Mouse (Mus musculus) layer of hippocampus, postnatal 25 days (tissue): Measurements from ENCODE around the gene Gns. TPM values are rescaled to one million over a fixed set of nuclear protein-coding genes. Genes with fewer than 3 reads are reported as not detected.
"Not testable (repeated sequence)": the region's sequence is repeated elsewhere in the genome, so short reads cannot be mapped to it uniquely, and the experiment has no call there.

Experiments
- DNase-seq, 2 experiments: peaks; one replicate each; pipeline ENCODE4 v3.0.0; 2022; ENCODE audit warnings: mixed read lengths in 2 of 2, low spot score in 1 of 2; ENCODE audit errors: extremely low spot score in 1 of 2
- total RNA-seq, 2 experiments: library from RNA; stranded (reverse); gene quantifications; 2 replicates each; pipeline ENCODE4 v1.2.3; 2021

Gene Gns
- 10 to 100 TPM; 74.7 to 78.3 TPM for total RNA-seq

DNA sequence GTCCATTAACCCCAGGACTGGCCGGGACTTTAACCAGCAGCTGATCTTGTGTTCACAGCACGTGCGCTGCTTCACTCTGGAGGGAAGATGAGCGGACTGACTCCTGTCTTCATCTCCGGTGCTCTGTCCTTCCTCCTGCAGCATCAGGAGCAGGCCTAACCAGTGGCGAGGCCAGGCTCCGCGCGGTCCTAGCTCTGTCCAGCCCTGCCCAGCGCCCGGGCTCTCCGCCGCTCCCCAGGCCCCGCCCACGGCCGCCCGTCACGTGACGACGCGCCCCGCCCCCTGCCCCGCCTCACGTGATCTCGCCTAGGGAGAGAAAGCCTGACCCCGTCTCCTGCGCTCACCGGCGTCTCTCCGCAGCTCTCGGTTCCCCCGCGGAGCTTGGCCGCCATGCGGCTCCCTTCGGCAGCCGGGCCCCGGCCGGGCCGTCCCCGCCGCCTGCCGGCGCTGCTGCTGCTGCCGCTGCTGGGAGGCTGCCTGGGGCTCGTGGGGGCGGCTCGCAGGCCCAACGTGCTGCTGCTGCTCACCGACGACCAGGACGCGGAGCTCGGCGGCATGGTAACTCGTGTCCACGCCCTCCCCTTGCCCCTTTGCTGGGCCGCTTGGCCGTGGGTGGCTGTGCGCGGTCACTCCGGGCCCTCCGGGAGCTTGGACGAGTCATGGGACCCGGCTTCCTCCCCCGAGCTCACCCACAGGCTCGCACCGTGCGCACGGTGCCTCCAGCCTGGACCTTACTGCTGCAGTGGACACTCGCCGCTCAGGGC lies at the start of gene Gns:
Gene Gns, plus strand, starts transcription at position 290 of the 764 bp plus-strand sequence.
- DNase-seq = peak; percentile 80 to 83

DNA sequence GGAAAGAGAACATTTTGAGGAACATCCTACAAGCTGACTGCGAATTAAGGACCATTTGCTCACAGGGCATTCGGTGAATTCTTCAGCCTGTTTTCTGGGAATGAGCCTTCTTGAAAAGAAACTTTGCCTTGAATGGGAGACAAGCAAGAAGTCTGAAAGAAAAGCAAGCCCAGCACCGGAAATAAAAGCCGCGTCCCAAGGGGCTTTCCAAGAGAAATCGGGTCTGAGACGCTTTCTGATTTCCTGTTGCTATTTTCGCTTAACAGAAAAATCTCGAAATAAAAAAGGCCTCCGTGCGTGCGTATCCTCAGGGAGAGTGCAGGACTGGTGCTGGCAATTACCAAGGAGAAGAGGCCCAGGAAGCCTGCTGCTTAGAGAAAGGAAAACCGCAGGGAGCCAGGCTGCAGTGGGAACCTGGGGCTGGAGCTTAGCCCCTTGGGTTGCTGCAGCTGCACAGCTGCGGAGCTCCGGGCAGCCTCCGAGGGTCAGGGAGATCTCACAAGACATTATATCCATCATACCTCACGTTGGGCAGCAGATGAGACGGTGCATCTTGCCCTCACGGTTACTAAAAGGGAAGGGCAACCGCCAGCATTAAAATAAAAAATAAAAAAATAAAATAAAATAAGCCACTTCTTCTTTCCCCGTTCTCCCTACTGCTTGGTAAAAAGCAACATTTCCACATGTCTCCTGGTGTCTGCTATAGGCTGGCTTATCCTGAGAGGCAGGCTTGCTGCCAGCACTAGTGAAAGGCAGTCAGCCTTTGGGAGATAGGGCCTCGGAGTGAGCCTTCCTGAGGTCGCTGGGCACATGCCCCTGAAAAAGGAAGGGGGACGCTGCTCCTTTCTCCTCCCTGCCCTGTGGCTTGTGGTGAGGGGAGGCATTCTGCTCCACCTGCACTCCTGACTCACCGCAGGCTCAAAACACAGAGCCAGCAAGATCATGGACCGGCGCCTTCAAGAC lies 49.3 kb upstream of the Gns start:
- no peak for DNase-seq

DNA sequence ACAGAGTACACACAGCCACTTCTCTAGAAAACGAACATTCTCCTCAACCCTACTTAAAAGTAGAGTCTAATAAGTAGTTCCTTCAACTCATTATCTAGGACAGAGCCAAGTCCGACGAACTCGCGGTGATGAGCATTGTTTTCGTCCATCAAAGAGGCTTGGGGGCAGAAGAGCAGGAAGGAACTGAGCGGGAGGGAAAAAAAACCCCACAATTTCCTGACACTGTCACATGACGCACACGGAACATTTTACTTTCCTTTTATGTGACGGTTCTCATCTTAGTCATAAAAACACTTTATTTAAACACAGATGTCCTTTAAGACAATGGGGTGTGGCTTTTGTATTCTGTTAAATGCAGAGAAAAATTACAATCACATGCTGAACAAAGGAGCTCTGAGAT lies 48.5 kb upstream of the Gns start:
- DNase-seq = no peak

DNA sequence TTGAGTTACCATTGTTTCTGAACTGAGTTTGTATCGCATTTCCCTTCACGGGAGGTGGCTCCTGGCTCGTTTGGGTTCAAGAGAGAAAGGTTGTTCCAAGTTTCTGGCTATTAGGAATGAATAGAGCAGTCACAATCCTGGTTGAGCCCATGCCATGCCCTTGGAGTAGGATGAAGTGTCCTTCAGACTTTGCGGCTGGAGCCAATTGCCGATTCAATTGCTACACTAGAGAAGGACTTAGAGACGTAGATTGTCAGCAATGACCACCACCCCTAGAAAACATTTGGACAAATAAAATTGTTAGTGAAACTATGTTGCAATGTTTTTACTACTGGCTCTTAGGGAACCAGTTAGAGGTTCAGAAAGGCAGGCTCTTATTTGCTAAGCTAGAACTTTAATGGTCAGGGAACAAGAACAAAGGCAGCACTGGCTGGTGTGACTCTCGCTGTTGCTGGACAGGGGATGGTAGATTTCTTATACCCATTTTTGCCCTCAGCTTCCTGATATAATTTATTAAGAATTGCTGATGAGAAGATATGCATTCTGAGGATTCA lies 46.4 kb upstream of the Gns start:
- DNase-seq = no peak

DNA sequence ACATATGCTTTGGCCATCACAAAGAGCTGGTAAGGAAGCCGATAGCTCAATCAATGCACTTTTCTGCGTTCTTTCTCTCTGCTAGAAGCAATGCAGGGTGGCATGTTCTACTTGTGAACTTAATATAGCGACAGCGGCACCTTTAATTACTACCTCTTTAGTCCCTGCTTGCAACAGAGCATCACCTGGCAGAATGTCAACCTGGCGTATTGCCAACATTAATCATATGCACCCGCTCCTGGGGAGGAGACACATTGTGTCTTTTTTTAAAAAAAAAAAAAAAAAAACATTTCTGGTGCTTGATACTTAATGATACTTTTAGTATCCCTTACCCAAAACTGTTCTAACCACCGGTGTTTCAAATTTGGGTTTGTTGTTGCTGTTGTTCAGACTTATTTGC lies 41.4 kb upstream of the Gns start:
- DNase-seq = no peak

DNA sequence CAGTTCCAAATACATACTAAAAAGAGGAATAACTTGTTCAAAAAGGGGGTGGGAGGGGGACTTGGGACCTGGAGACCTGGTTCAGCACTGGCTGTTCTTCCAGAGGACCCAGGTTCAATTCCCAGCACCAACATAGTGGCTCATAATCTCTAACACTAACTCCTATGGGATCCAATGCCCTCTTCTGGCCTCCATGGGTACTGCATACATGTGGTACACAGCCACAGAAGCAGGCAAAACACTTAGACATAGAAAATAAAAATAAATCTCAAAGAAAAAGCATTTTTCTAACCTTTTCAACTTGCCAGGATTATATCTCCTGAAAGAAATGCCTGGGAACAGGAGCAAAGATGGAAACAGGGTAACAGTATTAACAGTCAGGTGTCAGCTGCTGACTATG lies 38.7 kb upstream of the Gns start:
- no peak for DNase-seq

DNA sequence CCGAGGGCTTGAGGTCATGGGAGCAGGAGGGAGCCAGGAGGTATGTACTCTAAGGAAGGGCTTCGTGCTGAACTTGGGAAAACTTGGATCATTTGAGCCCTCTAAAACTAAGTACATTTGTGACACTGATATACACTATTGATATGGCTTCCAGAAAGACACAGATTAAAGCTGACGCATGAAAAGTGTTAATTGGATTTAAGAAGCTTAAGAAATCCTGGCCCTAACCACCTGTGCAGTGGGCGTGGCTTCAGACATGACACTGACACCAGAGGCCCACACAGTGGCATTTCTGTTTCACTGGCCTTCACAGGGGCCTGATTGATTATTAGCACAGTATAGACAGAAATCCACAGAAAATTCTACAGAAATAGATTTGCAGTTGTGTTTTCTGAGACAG lies 35.3 kb upstream of the Gns start:
- DNase-seq = no peak

DNA sequence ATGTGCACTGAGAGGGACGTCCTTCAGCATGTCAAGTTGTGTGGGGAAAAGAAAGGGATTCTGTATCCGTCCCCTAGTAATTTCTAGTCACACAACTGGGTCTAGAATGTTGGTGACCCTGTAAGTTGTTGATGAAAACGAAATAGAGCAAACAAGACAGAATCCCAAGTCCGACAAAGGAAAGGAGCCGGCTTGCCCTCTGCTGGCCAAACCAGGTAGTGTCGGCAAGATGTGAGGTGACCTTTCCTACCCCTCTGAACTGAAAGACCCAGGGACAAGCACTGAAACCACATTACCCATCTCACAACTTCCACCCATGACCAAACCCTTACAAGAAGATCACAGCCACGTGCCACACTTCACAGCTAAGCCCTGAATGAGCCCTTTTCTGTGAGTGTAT lies 34.0 kb upstream of the Gns start:
- peak; percentile 49 to 85 for DNase-seq

DNA sequence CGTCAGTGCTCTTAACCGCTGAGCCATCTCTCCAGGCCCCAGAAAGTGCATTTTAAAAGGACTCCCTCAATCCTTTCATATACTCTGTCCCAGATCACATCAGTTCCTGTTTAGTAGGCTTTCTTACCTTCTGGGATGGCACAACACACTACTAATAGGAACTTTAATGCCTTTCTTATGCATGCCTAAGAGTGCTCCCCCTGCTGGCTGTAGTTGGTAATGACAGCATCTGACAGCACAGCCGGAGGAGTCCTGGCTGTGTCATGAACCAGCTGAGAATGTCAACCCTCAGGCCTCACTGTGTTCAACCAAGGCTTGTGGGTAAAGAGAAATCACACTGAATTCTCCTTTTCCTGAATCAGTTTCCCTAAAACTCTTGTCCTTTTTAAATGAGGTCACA lies 30.3 kb upstream of the Gns start:
- peak; percentile 21 to 76 for DNase-seq

DNA sequence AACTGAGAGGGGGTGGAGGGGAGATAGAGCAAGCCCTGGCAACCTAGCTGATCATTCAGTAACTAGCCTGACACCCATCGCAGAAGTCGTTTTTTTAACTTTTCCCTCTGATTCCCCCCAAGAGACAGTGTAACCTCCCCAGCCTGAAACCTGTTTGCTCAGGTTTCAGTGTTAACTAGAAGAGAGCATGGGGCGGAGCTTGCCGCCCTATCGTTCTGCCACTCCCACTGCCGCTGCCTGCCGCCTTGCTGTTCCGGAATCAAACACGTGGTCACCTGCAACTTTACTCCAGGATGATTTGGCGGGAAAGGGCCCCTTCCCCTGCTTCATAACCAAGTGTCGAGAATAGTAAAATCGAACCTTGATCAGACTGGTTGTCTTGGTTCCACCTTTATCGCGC lies 28.4 kb upstream of the Gns start:
- not testable (repeated sequence) for DNase-seq

DNA sequence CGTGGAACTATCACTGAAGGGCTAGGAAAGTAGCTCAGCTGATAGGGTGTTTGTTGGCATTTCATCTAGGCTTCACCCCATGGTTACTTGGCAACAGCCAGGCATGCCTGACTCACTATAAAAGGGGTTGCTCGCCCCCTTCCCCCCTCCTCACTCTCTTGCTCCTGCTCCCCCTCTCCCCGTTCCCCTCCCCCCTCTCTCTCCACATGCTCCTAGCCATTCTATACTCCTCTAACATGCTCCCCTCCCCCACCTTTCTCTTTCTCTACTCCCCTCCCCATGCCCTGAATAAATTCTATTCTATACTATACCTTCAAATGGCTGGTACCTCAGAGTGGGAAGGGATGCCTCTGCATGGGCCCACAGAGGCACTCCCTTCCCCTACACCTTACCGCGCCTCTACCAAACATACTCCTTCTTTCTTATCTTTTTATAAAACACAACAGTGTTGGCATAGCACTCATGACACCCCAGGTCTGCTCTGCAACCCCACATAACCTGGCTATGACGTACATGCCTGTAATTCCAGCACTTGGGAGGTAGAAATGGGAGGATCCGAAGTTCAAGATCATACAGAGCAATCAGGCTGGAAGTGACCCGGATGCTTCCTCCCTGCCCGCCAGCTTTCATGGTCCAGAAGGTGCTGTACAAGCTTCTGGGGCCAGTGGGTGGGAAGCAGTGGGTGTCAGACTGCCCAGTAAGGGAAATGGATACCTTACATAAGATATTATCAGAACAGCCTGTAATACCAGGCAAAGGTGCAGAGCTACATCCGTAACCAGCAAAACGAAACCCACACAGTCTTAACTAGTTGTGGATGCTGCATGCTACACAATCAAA lies 23.9 kb upstream of the Gns start:
- DNase-seq = no peak

DNA sequence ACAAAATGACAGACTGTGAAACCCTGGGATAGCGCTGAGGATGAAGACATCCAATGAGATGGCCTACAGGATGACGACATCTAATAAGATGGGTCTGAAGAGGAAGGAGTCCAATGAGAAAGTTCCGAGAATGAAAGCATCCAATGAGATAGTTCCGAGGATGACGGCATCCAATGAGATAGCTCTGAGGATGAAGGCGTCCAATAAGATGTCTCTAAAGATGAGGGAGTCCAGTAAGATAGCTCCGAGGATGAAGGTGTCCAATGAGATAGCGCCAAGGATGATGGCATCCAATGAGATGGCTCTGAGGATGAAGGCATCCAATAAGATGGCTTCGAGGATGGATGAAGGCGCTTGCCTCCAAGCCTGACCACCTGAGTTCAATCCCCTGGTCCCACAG lies 22.6 kb upstream of the Gns start:
- DNase-seq = no peak

DNA sequence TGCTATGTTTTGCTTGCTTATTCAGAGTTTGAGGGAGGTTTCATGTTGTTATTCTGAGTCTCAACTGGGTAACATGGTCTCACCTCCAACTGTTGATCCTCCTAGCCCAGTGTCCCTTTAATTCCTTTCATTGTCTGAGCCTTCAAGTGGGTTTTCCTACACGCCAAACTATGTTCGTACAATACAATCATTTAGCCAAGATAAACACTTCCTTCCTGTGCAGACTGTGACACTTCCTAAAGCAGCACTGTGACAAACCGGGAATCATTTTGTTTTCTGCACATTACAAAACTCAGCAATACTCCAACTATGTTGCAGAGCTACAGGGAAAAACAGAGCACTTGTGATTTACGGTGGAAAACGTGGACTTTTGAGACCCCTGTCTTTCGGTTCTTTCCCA lies 21.0 kb upstream of the Gns start:
- no peak for DNase-seq

DNA sequence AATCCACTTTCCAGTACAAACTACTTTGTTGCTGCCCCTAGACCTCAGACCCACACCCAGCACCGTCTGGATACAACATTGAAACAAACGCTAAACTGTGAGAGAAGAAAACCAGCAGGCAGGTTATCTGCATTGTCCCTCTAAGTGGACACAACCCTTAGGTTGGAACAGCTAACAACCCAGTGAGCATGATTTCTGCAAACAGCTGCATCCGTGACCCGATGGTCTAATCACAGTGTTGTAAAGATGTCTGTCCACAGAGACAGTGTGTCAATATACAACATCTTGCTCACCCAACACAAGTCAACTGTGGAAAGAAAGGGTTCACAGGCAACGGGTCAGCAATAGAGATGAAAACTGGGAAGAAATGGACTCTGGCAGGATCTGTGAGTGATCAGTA lies 15.6 kb upstream of the Gns start:
- no peak for DNase-seq

DNA sequence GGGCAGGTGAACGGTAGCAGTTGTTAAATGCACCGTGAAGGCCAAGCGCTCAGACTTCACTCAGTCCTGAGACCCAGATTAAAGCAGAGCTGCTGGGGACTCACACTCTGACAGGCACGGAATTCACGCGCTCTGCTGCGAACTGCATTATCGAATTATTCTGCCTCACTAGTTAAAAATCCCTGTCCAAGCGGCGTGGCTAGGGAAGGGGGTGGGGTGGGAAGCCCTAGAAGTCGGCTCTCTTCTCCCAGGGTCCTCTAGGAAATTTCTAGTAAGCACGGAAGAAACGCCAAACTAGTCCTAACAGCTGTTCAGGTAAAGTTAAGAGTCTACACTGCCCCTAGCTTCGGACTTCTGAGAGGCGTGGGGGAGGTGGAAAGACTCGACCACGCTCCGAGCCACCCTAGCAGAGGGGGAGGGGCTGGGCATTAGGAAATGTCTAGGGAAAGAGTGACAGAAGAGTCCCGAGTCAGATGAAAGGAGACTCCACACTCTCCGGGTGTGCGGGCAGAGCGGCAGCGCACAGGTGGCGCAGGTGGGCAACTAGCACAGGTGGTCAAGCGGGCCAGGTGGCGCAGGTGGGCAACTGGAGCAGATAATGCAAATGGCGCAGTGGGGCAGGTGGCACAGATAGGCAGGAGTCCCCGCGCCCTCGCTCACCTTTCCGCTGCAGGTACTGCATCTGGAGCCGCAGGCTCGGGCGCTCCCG lies 14.4 kb upstream of the Gns start:
- no peak for DNase-seq

DNA sequence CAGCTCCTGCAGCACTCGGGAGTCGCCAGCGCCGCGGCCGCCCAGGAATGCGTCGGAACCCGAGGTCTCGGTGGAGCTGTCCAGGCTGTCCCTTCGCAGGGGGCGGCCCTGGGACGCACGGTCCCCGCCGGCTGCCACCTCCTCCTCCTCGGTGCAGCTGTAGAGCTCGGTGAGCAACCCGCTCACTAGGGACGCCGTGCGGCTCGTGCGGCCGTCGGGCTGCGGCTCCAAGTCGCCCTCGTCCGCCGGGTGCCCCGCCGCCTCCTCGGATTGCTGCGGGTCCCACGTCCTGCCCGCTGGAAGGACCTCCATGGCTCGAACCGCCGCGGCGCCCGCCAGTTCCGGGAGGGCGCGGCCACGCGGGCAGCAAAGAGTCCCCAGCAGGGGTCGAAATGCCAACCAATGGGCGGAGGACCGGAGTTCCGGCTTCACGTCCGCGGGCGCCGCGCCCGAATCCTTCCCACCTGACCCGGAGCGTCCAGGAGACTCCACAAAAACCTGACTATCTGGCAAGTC lies 13.8 kb upstream of the Gns start, which contains the start of gene Tbc1d30:
Gene Tbc1d30, minus strand, starts transcription at position 213 of the 516 bp plus-strand sequence.
- DNase-seq = no peak

DNA sequence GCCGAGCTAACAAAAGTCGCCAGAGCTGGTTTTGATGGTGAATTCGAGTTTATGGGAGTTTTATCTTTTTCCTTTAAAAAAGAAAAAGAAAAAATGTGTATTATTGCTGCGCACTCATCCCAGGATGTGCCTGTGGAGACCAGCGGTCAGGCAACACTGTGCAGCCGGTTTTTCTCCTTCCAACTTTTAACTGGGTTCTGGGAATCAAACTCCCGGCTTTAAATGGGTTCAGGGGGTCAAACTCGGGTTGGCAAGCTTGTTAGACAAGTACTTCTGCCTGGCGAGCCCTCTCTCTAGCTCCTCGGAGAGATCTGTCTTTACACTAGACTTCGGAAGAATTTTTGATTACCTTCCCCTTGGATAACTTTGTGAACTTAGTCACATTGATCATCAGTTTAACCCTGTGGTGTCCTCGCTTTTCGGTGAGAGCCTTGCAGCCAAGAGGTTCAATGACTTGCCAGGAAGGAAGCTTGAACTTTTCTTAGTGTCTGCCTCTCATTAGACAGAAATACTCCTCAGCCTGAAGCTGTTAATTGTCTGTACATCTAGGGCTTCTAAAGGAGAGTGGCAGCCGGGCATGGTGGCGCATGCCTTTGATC lies 13.1 kb upstream of the Gns start:
- no peak for DNase-seq

DNA sequence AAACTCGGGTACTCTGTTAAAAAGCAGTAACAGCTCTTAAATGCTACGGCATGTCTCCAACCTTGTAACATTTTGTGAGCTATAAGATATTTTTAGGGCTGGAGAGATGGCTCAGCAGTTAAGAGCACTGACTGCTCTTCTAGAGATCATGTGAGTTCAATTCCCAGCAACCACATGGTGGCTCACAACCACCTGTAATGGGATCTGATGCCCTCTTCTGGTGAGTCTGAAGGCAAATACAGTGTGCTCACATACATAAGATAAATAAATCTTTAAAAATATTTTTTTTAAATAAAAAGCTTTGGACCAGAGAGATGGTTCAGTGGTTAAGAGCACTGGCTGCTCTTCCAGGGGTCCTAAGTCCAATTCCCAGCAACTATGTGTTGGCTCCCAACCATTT lies 4.5 kb upstream of the Gns start:
- DNase-seq = no peak

DNA sequence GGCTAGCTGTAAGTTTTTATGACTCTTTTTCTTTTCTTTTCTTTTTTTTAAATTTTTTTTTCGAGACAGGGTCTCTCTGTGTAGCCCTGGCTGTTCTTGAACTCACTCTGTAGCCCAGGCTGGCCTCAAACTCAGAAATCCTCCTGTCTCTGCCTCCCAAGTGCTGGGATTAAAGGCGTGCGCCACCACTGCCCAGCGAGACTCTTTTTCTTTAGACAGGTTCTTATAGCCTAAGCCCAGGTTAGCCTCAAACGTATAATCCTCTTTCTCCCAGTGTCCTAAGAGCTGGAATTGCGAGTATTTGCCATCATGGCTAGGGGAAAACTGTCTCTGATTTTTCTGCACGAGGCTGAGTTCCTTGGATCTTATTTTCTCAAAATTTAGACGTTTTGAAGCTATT lies 1.7 kb upstream of the Gns start:
- no peak for DNase-seq
